Mouse (Mus musculus): ENCODE measurements around the gene Amfr. TPM values are rescaled to one million over a fixed set of nuclear protein-coding genes. Genes with fewer than 3 reads are reported as not detected.

Amfr gene
- polyA plus RNA-seq, 1 experiment from 2014 or later, result 203 TPM

- ATAC-seq (no peak), DNase-seq (ENCODE audit: low read depth, low spot score) (no peak)
- in situ Hi-C loops (cut with MboI; ENCODE audit: low pct_unique_long_range_greater_than_20kb), result no loop called here
- ChIA-PET POLR2A (no interaction called here), CTCF (no interaction called here)
- TF ChIP-seq CTCF (IDR thresholded peaks at IDR 0.05), result no peak
- no peaks in the 10 kb centered on the region for H3K27me3 ChIP-seq
Observed at GRCm38 (mm10) chr8:93968293-93968692, 44.3 kb downstream of the Amfr start.

- TF ChIP-seq CTCF (IDR thresholded peaks at IDR 0.05), result no peak
- POLR2A ChIA-PET, result no interaction called here
- in situ Hi-C loops (cut with MboI; ENCODE audit: low pct_unique_long_range_greater_than_20kb), result no loop called here
- no peaks in the 10 kb centered on the region for H3K27me3 ChIP-seq
- CTCF ChIA-PET, result no interaction called here
- ATAC-seq (no peak), DNase-seq (ENCODE audit: low read depth, low spot score) (no peak)
Observed at GRCm38 (mm10) chr8:93960909-93961308, 51.7 kb downstream of the Amfr start.

GRCm38 (mm10) chr8:93958402-93958801, 54.2 kb downstream of the Amfr start:
- DNase-seq (ENCODE audit: low read depth, low spot score), result no peak
- CTCF ChIA-PET, result no interaction called here
- POLR2A ChIA-PET, result interaction anchor here (0.6 kb wide), 1 partner anchor 342 kb away, joined by 3 read pairs; no protein-coding TSS in a partner anchor
- no peak for ATAC-seq
- no peaks in the 10 kb centered on the region for H3K27me3 ChIP-seq
- TF ChIP-seq CTCF (IDR thresholded peaks at IDR 0.05), result no peak
- in situ Hi-C loops (cut with MboI; ENCODE audit: low pct_unique_long_range_greater_than_20kb), result no loop called here

GRCm38 (mm10) chr8:93952511-93952910, 60.1 kb downstream of the Amfr start:
- ChIA-PET CTCF (no interaction called here), POLR2A (no interaction called here)
- ATAC-seq (no peak), DNase-seq (ENCODE audit: low read depth, low spot score) (no peak)
- peaks cover 5% of the 10 kb centered on the region for H3K27me3 ChIP-seq
- no peak for TF ChIP-seq CTCF (IDR thresholded peaks at IDR 0.05)
- in situ Hi-C loops (cut with MboI; ENCODE audit: low pct_unique_long_range_greater_than_20kb), result no loop called here

- DNase-seq (ENCODE audit: low read depth, low spot score) (no peak), ATAC-seq (no peak)
- no peak for TF ChIP-seq CTCF (IDR thresholded peaks at IDR 0.05)
- ChIA-PET POLR2A (no interaction called here), CTCF (no interaction called here)
- in situ Hi-C loops (cut with MboI; ENCODE audit: low pct_unique_long_range_greater_than_20kb), result no loop called here
- H3K27me3 ChIP-seq, result peaks cover 5% of the 10 kb centered on the region
Observed at GRCm38 (mm10) chr8:93950133-93950532, 62.5 kb downstream of the Amfr start.

GRCm38 (mm10) chr8:93946397-93946796, 66.2 kb downstream of the Amfr start:
- ChIA-PET CTCF (interaction anchor here (1.6 kb wide), 1 partner anchor 14 kb away, joined by 5 read pairs; no protein-coding TSS in a partner anchor), POLR2A (interaction anchor here (0.5 kb wide), 1 partner anchor 38 kb away, joined by 3 read pairs; no protein-coding TSS in a partner anchor)
- DNase-seq (ENCODE audit: low read depth, low spot score) (no peak), ATAC-seq (no peak)
- no peaks in the 10 kb centered on the region for H3K27me3 ChIP-seq
- in situ Hi-C loops (cut with MboI; ENCODE audit: low pct_unique_long_range_greater_than_20kb), result no loop called here
- TF ChIP-seq CTCF (IDR thresholded peaks at IDR 0.05), result no peak

- in situ Hi-C loops (cut with MboI; ENCODE audit: low pct_unique_long_range_greater_than_20kb), result no loop called here
- ChIA-PET POLR2A (interaction anchor here (0.5 kb wide), 1 partner anchor 38 kb away, joined by 3 read pairs; no protein-coding TSS in a partner anchor), CTCF (interaction anchor here (1.6 kb wide), 1 partner anchor 13 kb away, joined by 5 read pairs; no protein-coding TSS in a partner anchor)
- peak; percentile 56 for ATAC-seq
- DNase-seq (ENCODE audit: low read depth, low spot score), result no peak
- no peak for TF ChIP-seq CTCF (IDR thresholded peaks at IDR 0.05)
- no peaks in the 10 kb centered on the region for H3K27me3 ChIP-seq
Observed at GRCm38 (mm10) chr8:93945781-93946180, 66.9 kb downstream of the Amfr start.

GRCm38 (mm10) chr8:93941636-93942054, 71.0 kb downstream of the Amfr start:
- CTCF ChIA-PET, result interaction anchor here (0.7 kb wide), 1 partner anchor 10 kb away, joined by 4 read pairs; no protein-coding TSS in a partner anchor
- DNase-seq (ENCODE audit: low read depth, low spot score), result no peak
- POLR2A ChIA-PET, result no interaction called here
- H3K27me3 ChIP-seq, result peaks cover 5% of the 10 kb centered on the region
- in situ Hi-C loops (cut with MboI; ENCODE audit: low pct_unique_long_range_greater_than_20kb), result no loop called here
- ATAC-seq, result no peak
- no peak for TF ChIP-seq CTCF (IDR thresholded peaks at IDR 0.05)

GRCm38 (mm10) chr8:93940542-93941423, 71.9 kb downstream of the Amfr start:
- ATAC-seq (no peak), DNase-seq (ENCODE audit: low read depth, low spot score) (no peak)
- ChIA-PET CTCF (interaction anchor here (0.7 to 0.8 kb wide), 2 partner anchors 9 to 24 kb away, joined by 3 to 4 read pairs; no protein-coding TSS in a partner anchor), POLR2A (no interaction called here)
- peaks cover 5% of the 10 kb centered on the region for H3K27me3 ChIP-seq
- TF ChIP-seq CTCF (IDR thresholded peaks at IDR 0.05), result no peak
- in situ Hi-C loops (cut with MboI; ENCODE audit: low pct_unique_long_range_greater_than_20kb), result no loop called here

- CTCF ChIA-PET, result no interaction called here
- in situ Hi-C loops (cut with MboI; ENCODE audit: low pct_unique_long_range_greater_than_20kb), result loop anchor here (5.0 to 10.0 kb wide), 2 partner anchors 273 to 346 kb away; no protein-coding TSS in a partner anchor
- DNase-seq (ENCODE audit: low read depth, low spot score) (no peak), ATAC-seq (no peak)
- peaks cover 9% of the 10 kb centered on the region for H3K27me3 ChIP-seq
- no peak for TF ChIP-seq CTCF (IDR thresholded peaks at IDR 0.05)
- POLR2A ChIA-PET, result no interaction called here
Observed at GRCm38 (mm10) chr8:93938193-93938592, 74.4 kb downstream of the Amfr start.

GRCm38 (mm10) chr8:93933288-93933687, 79.4 kb downstream of the Amfr start:
- in situ Hi-C loops (cut with MboI; ENCODE audit: low pct_unique_long_range_greater_than_20kb), result loop anchor here (10.0 kb wide), 1 partner anchor 268 kb away; no protein-coding TSS in a partner anchor
- POLR2A ChIA-PET, result interaction anchor here (0.7 kb wide), 1 partner anchor 32 kb away, joined by 3 read pairs; no protein-coding TSS in a partner anchor
- CTCF ChIA-PET, result interaction anchor here (1.6 to 1.9 kb wide), 2 partner anchors 12 to 342 kb away, joined by 5 read pairs; no protein-coding TSS in a partner anchor
- no peak for TF ChIP-seq CTCF (IDR thresholded peaks at IDR 0.05)
- ATAC-seq, result no peak
- H3K27me3 ChIP-seq, result peaks cover 7% of the 10 kb centered on the region
- DNase-seq (ENCODE audit: low read depth, low spot score), result no peak

All from Patski (cell line).